Mouse (Mus musculus) layer of hippocampus, adult 9-11 months (tissue): ENCODE results near the gene Focad.
A peak's percentile ranks its signal among the peaks of the same experiment; 100 is the strongest.

Source experiments
- DNase-seq: peaks from one replicate; pipeline ENCODE4 v3.0.0; 2022

Focad gene

GRCm38 (mm10) chr4:88094062-88094767, at the start of gene Focad:
Gene Focad (plus strand): TSS chr4:88094629.
- DNase-seq = peak; percentile 99

- DNase-seq = no peak
These were observed 49.3 kb upstream of the Focad start for GRCm38 (mm10) chr4:88045151-88045550.

- no peak for DNase-seq
These were observed 48.1 kb upstream of the Focad start for GRCm38 (mm10) chr4:88046280-88046679.

DNA sequence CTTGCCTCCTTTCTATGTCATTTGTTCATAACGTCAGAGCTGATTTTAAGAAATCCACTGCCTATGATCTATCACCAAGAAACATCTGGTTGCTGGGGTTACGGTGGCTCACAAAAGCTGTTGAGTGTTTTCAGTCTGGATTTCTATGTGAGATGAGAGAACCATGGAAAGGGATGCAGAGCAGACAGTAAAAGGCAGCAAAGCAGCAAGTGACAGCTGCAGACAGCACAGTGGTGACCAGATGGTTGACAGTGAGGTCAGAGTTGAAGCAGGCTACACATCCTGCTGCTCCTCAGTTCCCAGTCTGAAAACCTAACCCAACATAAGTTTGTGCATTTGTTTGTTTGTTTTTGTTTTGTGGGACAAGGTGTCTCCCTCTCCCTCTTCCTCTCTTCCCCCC, 19.0 kb upstream of the Focad start:
- DNase-seq = no peak

DNA sequence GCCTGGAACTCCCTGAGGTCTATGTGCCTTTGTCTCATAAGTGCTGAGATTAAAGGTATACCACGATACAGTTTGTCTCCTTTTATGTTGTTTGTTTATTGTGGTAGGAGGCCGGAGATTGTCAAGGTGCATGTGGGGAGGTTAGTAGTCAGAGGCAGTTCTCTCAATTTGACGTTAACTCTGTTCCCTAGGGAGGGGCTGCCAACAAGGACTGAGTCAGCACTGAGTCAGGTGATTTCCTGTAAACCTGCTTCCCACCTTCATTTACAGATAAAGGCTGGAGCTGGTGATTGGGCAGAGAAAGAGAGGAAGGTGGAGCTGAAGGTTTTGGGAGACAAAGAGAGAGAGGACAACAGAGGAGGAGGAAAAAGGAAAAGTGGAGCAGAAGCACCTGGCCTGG, 15.4 kb upstream of the Focad start:
- no peak for DNase-seq

- DNase-seq = no peak
These were observed 13.0 kb upstream of the Focad start for GRCm38 (mm10) chr4:88081417-88081816.

DNA sequence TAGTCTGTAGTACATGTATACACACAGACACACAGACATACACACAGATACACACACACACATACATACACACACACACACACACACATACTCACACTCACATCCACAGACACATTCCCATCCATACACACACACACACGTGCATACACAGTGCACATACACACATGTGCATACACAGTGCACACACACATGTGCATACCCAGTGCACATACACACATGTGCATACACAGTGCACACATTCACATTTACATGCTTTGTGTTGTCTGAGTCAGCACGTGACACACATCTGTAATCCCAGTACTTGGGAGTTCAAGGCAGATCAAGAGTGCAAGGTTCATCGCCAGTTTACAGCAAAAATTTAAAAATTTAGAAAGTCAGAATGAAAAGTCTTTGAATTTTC, 12.5 kb upstream of the Focad start:
- DNase-seq = no peak

GRCm38 (mm10) chr4:88082381-88082780, 12.0 kb upstream of the Focad start:
- DNase-seq = no peak

- no peak for DNase-seq
These were observed 10.6 kb upstream of the Focad start for GRCm38 (mm10) chr4:88083781-88084180.

DNA sequence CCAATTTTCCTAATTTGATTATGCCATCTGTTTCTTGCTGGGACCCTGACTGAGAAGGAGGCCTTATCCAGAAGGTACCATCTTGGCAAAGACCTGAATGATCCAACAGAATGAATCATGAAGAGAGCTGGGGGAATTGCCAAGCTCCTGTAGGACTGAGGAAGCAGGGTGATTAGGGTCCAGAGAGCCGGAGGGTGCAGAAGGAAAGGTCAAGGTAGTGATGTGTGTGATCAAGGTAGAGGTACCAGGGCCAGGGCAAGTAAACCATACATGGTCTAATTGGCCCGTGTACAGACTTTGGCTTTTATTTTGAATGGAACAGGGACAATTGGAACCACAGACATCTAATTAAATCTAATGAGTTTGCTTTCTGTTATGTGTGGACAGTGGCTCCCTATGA, 4.1 kb upstream of the Focad start:
- DNase-seq = no peak

DNA sequence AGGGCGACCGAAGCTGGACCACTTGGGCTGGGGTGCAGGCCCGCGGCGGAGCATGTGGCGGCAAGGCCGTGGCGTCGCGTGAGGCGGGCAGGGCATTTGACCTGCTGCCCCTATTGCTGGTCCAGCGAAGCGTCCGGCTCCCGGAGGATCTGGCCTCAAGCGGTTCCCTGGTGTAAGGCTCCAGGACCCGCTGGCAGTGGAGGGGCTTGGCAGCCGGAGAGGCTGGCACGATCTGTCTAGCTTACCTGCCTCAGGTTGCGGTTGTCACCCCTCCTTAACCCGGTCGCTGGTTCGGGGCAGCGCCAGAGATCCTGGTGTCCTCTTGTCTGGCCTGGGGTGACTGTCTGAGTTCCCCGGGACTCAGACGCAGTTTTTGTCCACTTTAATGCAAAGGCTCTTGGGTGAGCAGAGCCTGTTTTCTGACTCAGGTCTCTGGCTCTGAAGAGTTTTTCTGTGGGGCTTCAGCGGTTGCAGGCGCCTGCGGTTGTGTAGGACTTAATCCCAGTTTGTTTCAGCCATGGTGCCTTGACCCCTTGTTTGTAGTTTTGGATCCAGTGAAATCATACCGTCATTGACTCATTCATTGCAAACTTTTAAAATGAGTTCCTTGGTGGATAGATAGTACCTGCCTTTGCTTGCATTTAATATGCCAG, 465 bp downstream of the Focad start:
- peak; percentile 7 for DNase-seq

DNA sequence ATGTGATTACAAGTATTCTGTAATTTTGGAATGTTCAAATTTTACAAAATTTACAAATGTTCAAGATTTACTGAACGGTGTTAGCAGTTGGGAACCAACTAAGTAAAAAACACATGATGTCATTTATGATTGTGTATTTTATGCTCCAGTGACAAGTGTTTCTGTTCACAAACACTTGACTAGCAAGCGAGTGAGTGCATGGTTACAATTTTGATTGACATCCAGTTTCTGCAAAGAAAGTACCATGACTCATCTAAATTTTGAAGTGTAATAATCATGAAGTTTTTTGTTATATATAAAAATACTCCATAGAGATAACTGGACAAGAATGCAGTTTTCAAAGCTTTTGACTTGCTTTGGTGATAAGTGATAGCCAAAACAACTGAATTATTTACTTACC, 1.3 kb downstream of the Focad start:
- DNase-seq = no peak

- DNase-seq = no peak
These were observed 14.2 kb downstream of the Focad start for GRCm38 (mm10) chr4:88108585-88108984.

DNA sequence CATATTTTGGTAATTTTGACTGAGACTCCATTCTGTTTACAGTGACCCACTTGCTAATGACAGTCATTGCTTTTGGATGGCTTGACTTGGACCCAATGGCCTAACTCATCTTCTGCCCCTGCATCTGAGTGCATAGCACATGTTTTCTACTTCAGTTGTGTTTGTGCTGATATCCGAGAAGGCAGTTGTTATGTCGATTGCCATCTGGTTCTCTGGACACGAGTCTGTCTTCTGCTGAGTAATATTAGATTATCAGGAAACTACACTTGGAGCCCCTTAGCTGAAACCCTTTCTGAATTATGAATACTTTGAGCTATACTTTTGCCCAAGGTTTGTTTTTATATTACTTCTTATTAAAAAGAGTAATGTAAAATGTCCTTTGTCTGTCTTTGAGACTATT, 22.9 kb downstream of the Focad start:
- no peak for DNase-seq

DNA sequence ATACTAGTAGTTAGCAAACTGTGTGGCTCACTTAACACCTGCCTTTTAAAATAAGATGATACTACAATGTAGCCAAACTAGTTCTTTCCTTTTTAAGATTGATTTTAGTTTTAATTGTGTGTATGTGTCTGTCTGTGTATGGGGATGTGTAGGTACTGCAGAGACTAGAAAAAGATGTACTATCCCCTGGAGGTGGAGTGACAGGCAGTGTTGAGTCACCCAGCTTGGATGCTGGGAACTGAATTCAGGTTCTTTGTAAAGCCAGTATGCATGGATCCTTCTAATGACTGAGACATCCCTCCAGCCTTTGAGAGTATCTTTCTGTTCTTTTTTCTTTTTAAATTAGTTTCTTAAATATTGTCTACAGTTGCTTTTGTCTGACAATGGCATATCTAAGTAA, 23.5 kb downstream of the Focad start:
- DNase-seq = no peak

- no peak for DNase-seq
These were observed 24.4 kb downstream of the Focad start for GRCm38 (mm10) chr4:88118750-88119395.

GRCm38 (mm10) chr4:88120091-88120490, 25.7 kb downstream of the Focad start:
- DNase-seq = no peak

DNA sequence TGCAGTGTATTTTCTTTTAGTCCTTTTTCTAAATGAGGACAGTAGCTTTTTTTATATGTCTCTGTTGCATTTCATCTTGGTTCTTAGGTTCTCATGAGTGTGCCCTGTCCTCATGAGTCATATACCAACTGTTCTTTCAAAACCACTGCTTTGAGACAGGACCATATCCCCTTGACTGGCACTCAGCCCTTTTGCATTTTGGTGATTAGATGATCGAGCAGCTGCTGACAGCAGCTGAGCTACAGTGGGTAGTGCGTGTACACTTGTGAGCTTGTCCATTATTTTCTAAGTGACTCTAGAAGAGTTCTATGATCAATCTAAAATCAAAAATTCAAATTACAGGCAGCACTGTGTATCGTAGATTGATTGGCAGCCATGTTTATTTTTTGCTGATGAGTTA, 28.0 kb downstream of the Focad start:
- DNase-seq = no peak

- DNase-seq = no peak
These were observed 41.5 kb downstream of the Focad start for GRCm38 (mm10) chr4:88135936-88136335.

GRCm38 (mm10) chr4:88136528-88136927, 42.1 kb downstream of the Focad start:
- DNase-seq = no peak

DNA sequence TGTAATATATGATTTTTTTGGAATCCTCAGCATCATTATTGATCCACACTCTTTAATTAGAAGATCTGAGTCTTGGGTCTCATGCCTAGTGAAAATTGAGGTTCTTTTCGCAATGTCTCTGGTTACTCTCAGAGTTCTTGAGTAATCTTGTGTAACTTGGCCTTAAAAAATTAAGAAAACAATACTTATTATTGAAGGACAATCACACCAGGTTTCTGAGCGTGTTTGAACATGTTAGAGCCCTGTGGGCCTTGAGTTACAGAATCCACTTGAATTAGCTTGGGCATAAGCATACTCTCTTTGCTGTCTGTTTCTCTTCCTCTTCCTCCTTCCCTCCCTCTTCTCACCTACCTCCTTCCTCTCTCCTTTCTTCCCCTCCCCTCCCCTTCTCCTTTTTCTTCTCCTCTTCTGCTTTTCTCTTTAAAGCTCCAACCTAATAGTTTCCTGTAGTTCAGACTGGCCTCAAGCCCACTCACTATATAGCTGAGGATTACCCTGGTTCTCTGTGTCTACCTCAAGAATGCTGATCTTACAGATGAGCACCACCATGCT, 44.0 kb downstream of the Focad start:
- DNase-seq = no peak

DNA sequence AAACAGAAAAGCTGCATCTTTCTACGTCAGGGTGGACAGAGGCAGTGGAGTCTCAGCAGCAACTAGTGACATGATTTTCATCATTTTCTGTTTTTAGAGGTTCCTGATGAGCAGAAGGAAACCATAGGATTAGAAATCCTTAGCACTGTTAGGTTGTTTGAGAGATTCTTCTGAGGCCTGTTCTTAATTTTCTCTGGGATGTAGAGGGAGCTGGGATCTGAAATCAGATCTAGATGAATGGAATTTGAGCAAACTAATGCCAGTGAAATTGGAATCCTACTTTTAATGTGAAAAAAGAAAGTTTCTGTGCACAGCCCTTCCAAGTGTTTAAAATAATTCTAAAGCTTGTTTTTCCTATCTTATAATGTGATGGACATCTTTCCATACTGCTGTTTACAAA, 55.0 kb downstream of the Focad start:
- DNase-seq = no peak

DNA sequence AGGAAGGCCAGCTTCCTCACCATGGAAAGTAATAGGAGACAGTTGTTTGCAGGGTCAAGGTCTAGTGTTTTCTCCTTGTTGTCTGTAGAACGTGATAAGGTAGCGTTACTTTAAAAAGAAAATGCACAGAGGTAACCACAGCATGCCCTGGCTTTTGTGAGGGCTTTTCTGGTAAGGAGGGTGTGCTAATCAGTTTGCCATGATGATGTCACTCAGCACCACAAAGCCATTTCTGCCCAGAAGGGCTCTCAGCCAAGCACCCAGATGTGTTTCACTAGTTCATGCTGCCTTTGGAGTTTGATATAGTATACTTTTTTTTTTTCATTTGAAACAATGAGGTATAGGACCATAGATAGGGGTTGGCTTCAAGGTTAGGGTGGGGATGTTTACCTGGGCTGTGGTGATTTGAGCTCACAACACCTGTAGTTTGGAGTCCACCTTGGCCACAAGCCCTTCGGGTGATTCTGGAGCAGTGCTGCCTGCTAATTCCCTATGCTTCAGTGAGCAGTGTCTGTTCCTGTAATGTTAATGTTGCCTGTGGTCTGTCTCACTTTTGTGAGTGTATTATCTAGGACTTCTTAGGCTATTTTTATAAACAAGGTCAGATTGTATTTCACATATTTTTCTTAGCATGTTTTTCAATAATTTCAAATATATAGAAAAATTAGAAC, 61.2 kb downstream of the Focad start:
- DNase-seq = no peak
